Mouse (Mus musculus): ENCODE data around the gene Zfp931. TPM values are rescaled to one million over a fixed set of nuclear protein-coding genes. Genes with fewer than 3 reads are reported as not detected.
"Not testable (repeated sequence)": the region's sequence is repeated elsewhere in the genome, so short reads cannot be mapped to it uniquely, and the experiment has no call there.

Gene Zfp931
- polyA plus RNA-seq, 1 experiment from 2014 or later, result 16.2 TPM

- 19% methylated on average over 19 of the region's 19 CpGs for WGBS
- Histone ChIP-seq H3K27ac (ENCODE audit: low read depth, low read length) (no peak overlapping the region), H3K36me3 (ENCODE audit: control insufficient read depth, insufficient read depth, low read length) (no peaks in the 10 kb centered on the region), H3K4me1 (replicated peaks; ENCODE audit: control insufficient read depth, insufficient read depth, low read length) (peaks cover 8% of the 10 kb centered on the region; the same call in 1 of the 2 replicates), H3K9ac (ENCODE audit: low read depth, low read length) (no peak overlapping the region), H3K9me3 (ENCODE audit: control insufficient read depth, low read length) (no peaks in the 10 kb centered on the region), H3K4me3 (ENCODE audit: low read depth, low read length) (peak overlapping the region; percentile 40), H3K4me2 (replicated peaks; ENCODE audit: low read depth, low read length) (peak overlapping the region; percentile 95), H3K27me3 (ENCODE audit: control insufficient read depth, insufficient read depth, low read length) (peaks cover 16% of the 10 kb centered on the region)
- ATAC-seq (ENCODE audit: low FRiP score) (peak; percentile 29; the same call in 1 of the 2 replicates), DNase-seq (ENCODE audit: low spot score) (no peak)
These were observed 41.5 kb upstream of the Zfp931 start for GRCm38 (mm10) chr2:178119561-178120355.

DNA sequence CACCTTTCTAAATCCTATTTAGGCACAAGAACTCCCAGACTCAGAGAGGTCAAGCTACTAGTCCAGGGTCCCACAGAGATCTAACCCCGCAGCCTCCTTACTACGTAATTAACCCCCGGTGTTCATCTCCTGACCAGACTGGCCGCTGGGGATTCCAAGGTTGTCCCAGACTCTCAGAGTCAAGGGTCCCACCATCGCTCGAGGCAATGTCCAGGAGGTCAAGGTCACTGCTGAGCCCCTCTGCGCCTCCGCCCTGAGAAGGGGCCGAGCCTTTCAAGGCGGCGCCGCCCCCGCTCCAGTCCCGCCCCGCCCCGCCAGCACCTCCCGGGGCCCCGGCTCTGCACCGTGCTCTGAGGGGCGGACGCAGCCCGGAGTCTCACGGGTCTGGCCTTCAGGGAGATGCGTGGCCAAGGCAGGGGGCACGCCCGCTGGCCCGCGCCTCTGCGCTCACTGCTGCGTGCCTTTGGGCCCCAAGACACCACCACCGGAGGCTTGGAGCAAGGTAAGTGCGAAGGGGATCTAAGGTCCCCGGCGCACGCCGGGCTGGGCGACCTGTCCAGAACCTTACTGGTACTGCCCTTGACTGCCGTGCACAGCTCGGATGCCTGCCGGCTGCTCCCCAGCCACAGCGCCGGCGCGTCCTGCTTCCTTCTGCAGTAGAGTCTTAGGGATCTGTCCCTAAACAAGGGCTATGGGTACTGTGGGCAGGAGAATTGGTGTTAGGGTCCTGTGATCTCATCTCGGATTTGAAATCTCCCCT, 40.7 kb upstream of the Zfp931 start, which contains the start of gene Phactr3:
TSS of gene Phactr3 (plus strand) at position 175 of the 760 bp plus-strand sequence.
- Histone ChIP-seq H3K27me3 (ENCODE audit: control insufficient read depth, insufficient read depth, low read length) (peaks cover 16% of the 10 kb centered on the region), H3K36me3 (ENCODE audit: control insufficient read depth, insufficient read depth, low read length) (no peaks in the 10 kb centered on the region), H3K27ac (ENCODE audit: low read depth, low read length) (no peak within 1 kb of the TSS), H3K4me3 (ENCODE audit: low read depth, low read length) (peak within 1 kb of the TSS; percentile 40), H3K4me2 (replicated peaks; ENCODE audit: low read depth, low read length) (peak within 1 kb of the TSS; percentile 95), H3K9me3 (ENCODE audit: control insufficient read depth, low read length) (no peaks in the 10 kb centered on the region), H3K4me1 (replicated peaks; ENCODE audit: control insufficient read depth, insufficient read depth, low read length) (peaks cover 8% of the 10 kb centered on the region; the same call in 1 of the 2 replicates), H3K9ac (ENCODE audit: low read depth, low read length) (0 out of 2 replicates have a peak within 1 kb of the TSS, but pooled peaks have one; percentile 31)
- peak; percentile 48 for DNase-seq (ENCODE audit: low spot score)
- WGBS, result 2% methylated on average over 40 of the region's 45 CpGs
- ATAC-seq (ENCODE audit: low FRiP score), result peak; percentile 57

DNA sequence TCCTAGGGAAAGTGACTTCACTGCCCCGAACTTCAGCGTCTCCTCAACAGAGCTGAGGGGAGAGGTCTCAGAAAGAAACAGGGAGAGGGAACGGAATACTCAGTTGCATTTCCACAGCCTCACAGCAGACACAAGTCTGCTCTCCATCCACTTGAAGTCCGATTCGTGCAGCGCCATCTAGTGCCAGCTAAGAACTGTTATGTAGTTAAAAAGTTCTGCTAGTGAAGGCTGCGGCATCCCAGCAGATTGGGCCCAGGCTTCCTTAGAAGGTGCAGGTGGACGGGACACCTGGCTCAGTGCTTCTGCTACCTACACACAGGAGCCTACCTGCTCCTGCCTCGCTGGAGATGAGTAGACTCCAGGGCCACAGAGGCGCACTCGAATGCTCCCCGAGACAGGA, 39.7 kb upstream of the Zfp931 start:
- H3K9ac ChIP-seq (ENCODE audit: low read depth, low read length), result no peak overlapping the region
- H3K4me3 ChIP-seq (ENCODE audit: low read depth, low read length), result no peak overlapping the region
- H3K27ac ChIP-seq (ENCODE audit: low read depth, low read length), result no peak overlapping the region
- peak; percentile 76 for DNase-seq (ENCODE audit: low spot score)
- no peaks in the 10 kb centered on the region for H3K9me3 ChIP-seq (ENCODE audit: control insufficient read depth, low read length)
- no peaks in the 10 kb centered on the region for H3K36me3 ChIP-seq (ENCODE audit: control insufficient read depth, insufficient read depth, low read length)
- H3K4me2 ChIP-seq (replicated peaks; ENCODE audit: low read depth, low read length), result no peak overlapping the region
- ATAC-seq (ENCODE audit: low FRiP score), result no peak
- peaks cover 16% of the 10 kb centered on the region for H3K27me3 ChIP-seq (ENCODE audit: control insufficient read depth, insufficient read depth, low read length)
- WGBS, result 26% methylated on average over 12 of the region's 12 CpGs
- H3K4me1 ChIP-seq (replicated peaks; ENCODE audit: control insufficient read depth, insufficient read depth, low read length), result peaks cover 8% of the 10 kb centered on the region; the same call in 1 of the 2 replicates

GRCm38 (mm10) chr2:178101957-178102356, 23.7 kb upstream of the Zfp931 start:
- WGBS, result 19% methylated on average over 7 of the region's 7 CpGs
- Histone ChIP-seq H3K27me3 (ENCODE audit: control insufficient read depth, insufficient read depth, low read length) (no peaks in the 10 kb centered on the region), H3K4me2 (replicated peaks; ENCODE audit: low read depth, low read length) (no peak overlapping the region), H3K9ac (ENCODE audit: low read depth, low read length) (no peak overlapping the region), H3K4me1 (replicated peaks; ENCODE audit: control insufficient read depth, insufficient read depth, low read length) (no peaks in the 10 kb centered on the region), H3K36me3 (ENCODE audit: control insufficient read depth, insufficient read depth, low read length) (no peaks in the 10 kb centered on the region), H3K27ac (ENCODE audit: low read depth, low read length) (no peak overlapping the region), H3K4me3 (ENCODE audit: low read depth, low read length) (no peak overlapping the region), H3K9me3 (ENCODE audit: control insufficient read depth, low read length) (no peaks in the 10 kb centered on the region)
- DNase-seq (ENCODE audit: low spot score) (peak; percentile 73), ATAC-seq (ENCODE audit: low FRiP score) (peak; percentile 80)

- Histone ChIP-seq H3K36me3 (ENCODE audit: control insufficient read depth, insufficient read depth, low read length) (no peaks in the 10 kb centered on the region), H3K9me3 (ENCODE audit: control insufficient read depth, low read length) (no peaks in the 10 kb centered on the region), H3K27me3 (ENCODE audit: control insufficient read depth, insufficient read depth, low read length) (no peaks in the 10 kb centered on the region), H3K4me1 (replicated peaks; ENCODE audit: control insufficient read depth, insufficient read depth, low read length) (no peaks in the 10 kb centered on the region), H3K4me2 (replicated peaks; ENCODE audit: low read depth, low read length) (no peak overlapping the region), H3K9ac (ENCODE audit: low read depth, low read length) (no peak overlapping the region), H3K27ac (ENCODE audit: low read depth, low read length) (no peak overlapping the region), H3K4me3 (ENCODE audit: low read depth, low read length) (no peak overlapping the region)
- DNase-seq (ENCODE audit: low spot score) (peak; percentile 68), ATAC-seq (ENCODE audit: low FRiP score) (no peak)
- WGBS, result 3% methylated on average over 2 of the region's 2 CpGs
These were observed 19.7 kb upstream of the Zfp931 start for GRCm38 (mm10) chr2:178098021-178098420.

DNA sequence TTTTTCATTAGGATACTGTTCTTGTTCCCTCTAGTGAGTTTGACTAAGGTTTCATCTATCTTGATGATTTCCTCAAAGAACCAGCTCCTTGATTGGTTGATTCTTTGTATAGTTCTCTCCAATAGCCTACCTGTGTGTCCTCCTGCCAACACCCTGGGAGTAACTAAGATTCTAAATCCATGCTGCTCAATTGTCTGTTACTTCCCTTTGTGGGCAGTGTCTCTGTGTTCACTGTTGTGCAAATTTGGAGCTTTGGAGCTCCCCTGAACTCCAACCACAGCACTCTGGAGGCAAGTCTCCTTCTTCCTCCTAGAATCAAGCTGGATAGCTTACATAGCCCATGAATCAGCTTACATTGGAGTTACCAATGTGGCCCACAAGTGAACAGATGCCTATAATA, 11.3 kb upstream of the Zfp931 start:
- Histone ChIP-seq H3K9ac (ENCODE audit: low read depth, low read length) (no peak overlapping the region), H3K4me1 (replicated peaks; ENCODE audit: control insufficient read depth, insufficient read depth, low read length) (no peaks in the 10 kb centered on the region), H3K27me3 (ENCODE audit: control insufficient read depth, insufficient read depth, low read length) (no peaks in the 10 kb centered on the region), H3K36me3 (ENCODE audit: control insufficient read depth, insufficient read depth, low read length) (no peaks in the 10 kb centered on the region), H3K9me3 (ENCODE audit: control insufficient read depth, low read length) (no peaks in the 10 kb centered on the region), H3K4me2 (replicated peaks; ENCODE audit: low read depth, low read length) (no peak overlapping the region), H3K27ac (ENCODE audit: low read depth, low read length) (no peak overlapping the region), H3K4me3 (ENCODE audit: low read depth, low read length) (no peak overlapping the region)
- ATAC-seq (ENCODE audit: low FRiP score) (no peak), DNase-seq (ENCODE audit: low spot score) (no peak)

GRCm38 (mm10) chr2:178058195-178058594, 20.1 kb downstream of the Zfp931 start:
- no peak overlapping the region for H3K4me2 ChIP-seq (replicated peaks; ENCODE audit: low read depth, low read length)
- H3K36me3 ChIP-seq (ENCODE audit: control insufficient read depth, insufficient read depth, low read length), result no peaks in the 10 kb centered on the region
- no peak overlapping the region for H3K9ac ChIP-seq (ENCODE audit: low read depth, low read length)
- H3K27ac ChIP-seq (ENCODE audit: low read depth, low read length), result no peak overlapping the region
- no peaks in the 10 kb centered on the region for H3K4me1 ChIP-seq (replicated peaks; ENCODE audit: control insufficient read depth, insufficient read depth, low read length)
- H3K9me3 ChIP-seq (ENCODE audit: control insufficient read depth, low read length), result no peaks in the 10 kb centered on the region
- no peaks in the 10 kb centered on the region for H3K27me3 ChIP-seq (ENCODE audit: control insufficient read depth, insufficient read depth, low read length)
- peak; percentile 71 for DNase-seq (ENCODE audit: low spot score)
- ATAC-seq (ENCODE audit: low FRiP score), result peak; percentile 59; the same call in 1 of the 2 replicates
- H3K4me3 ChIP-seq (ENCODE audit: low read depth, low read length), result no peak overlapping the region
- WGBS, result 4% methylated on average over 1 of the region's 1 CpGs

DNA sequence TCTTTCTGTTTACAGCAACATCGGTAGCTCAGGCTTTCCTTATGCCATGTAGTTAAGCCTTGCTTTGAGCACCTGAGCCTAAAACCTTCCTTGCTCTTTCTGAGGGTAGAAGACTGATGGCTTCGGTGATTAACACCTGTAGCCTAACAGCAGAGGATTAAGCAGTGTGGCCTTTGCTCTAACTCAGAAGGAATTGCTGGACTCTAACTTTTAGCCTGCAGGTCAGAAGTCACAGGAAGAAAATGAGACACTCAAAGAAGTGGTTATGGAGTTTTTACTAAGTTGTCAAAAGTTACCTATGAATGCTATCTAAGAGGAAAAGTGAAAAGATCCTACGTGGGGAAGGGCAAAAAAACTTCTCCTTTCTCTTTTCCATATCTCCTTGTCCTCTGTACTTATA, 50.7 kb downstream of the Zfp931 start:
- ATAC-seq (ENCODE audit: low FRiP score), result not testable (repeated sequence)

More for the DNA sequence above, 50.7 kb downstream of the Zfp931 start:
- H3K4me2 ChIP-seq (replicated peaks; ENCODE audit: low read depth, low read length); H3K4me1 ChIP-seq (replicated peaks; ENCODE audit: control insufficient read depth, insufficient read depth, low read length); H3K27ac ChIP-seq (ENCODE audit: low read depth, low read length); H3K9me3 ChIP-seq (ENCODE audit: control insufficient read depth, low read length); H3K4me3 ChIP-seq (ENCODE audit: low read depth, low read length); H3K36me3 ChIP-seq (ENCODE audit: control insufficient read depth, insufficient read depth, low read length); DNase-seq (ENCODE audit: low spot score); H3K27me3 ChIP-seq (ENCODE audit: control insufficient read depth, insufficient read depth, low read length); H3K9ac ChIP-seq (ENCODE audit: low read depth, low read length): not testable (repeated sequence)
- WGBS, result 98% methylated on average over 2 of the region's 3 CpGs
